Mouse (Mus musculus) small intestine, adult 2 months (tissue): ENCODE data around the gene Traf3ip3.

Source experiments
- CTCF ChIP-seq: fragments of 200-500 bp; IDR thresholded peaks from 2 replicates; pipeline ENCODE4 v1.5.1; 2012; ENCODE audit warnings: low read depth, mild to moderate bottlenecking, control low read depth, inconsistent platforms, low read length, moderate library complexity, mixed read lengths; ENCODE audit not compliant: insufficient replicate concordance, insufficient read length; ENCODE audit errors: extremely low read depth
- POLR2A ChIP-seq: fragments of 200-500 bp; IDR thresholded peaks from 2 replicates; pipeline ENCODE4 v1.6.1; 2012; ENCODE audit warnings: low read depth, mild to moderate bottlenecking, control low read depth, inconsistent platforms, low read length, moderate library complexity

DNA sequence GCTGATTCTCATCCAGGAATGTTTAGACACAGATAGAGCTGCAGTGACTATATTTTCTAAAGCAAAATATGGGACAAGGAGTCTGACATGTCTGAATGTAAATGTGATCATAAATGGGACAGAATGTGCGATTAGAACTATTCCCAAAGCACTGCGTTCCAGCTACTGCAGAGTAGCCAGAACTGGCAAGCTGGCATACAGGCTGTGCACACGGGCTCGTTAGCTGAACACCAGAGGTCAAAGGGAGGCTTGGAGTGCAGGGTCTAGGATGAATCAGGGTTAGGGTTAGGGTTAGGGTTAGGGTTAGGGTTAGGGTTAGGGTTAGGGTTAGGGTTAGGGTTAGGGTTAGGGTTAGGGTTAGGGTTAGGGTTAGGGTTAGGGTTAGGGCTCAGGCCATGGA is 26.0 kb upstream of the Traf3ip3 start:
- TF ChIP-seq CTCF (no peak), POLR2A (no peak)
